Mouse (Mus musculus) kidney, embryonic 16.5 days (tissue): ENCODE results near the gene Osbpl5. TPM values are rescaled to one million over a fixed set of nuclear protein-coding genes. Genes with fewer than 3 reads are reported as not detected.

Experiments used
- ATAC-seq: fragments of 200-750 bp; cut with Nextera tagmentation; 2 replicates; pipeline ENCODE4 v1.8.0; 2017; ENCODE audit warnings: moderate TSS enrichment; ENCODE audit not compliant: low FRiP score, low TSS enrichment
- H3K27ac ChIP-seq: fragments of 300-500 bp; sonication (generic); 2 replicates; pipeline ENCODE4 v1.5.1; 2014; ENCODE audit warnings: low read length
- H3K27me3 ChIP-seq: fragments of 300-500 bp; sonication (generic); 2 replicates; pipeline ENCODE4 v1.6.1; 2014; ENCODE audit warnings: low read length, control low read depth, mixed read lengths; ENCODE audit not compliant: insufficient read depth
- H3K36me3 ChIP-seq: fragments of 300-500 bp; sonication (generic); 2 replicates; pipeline ENCODE4 v1.6.1; 2014; ENCODE audit warnings: low read length, control low read depth, mixed read lengths; ENCODE audit not compliant: insufficient read depth
- H3K4me1 ChIP-seq: fragments of 300-500 bp; sonication (generic); 2 replicates; pipeline ENCODE4 v1.6.1; 2014; ENCODE audit warnings: low read length, control low read depth, mixed read lengths; ENCODE audit not compliant: insufficient read depth
- H3K4me2 ChIP-seq: fragments of 300-500 bp; sonication (generic); replicated peaks from 2 replicates; pipeline ENCODE4 v1.6.1; 2014; ENCODE audit warnings: low read depth, low read length
- H3K4me3 ChIP-seq: fragments of 300-500 bp; sonication (generic); 2 replicates; pipeline ENCODE4 v1.5.1; 2014; ENCODE audit warnings: mild to moderate bottlenecking, low read length
- H3K9ac ChIP-seq: fragments of 300-500 bp; sonication (generic); replicated peaks from 2 replicates; pipeline ENCODE4 v1.6.1; 2014; ENCODE audit warnings: low read length
- H3K9me3 ChIP-seq: fragments of 300-500 bp; sonication (generic); 2 replicates; pipeline ENCODE4 v1.6.1; 2016; ENCODE audit warnings: low read length, control low read depth
- WGBS: fragments of 180-500 bp; shearing (Covaris S2); extraction: QIAGEN DNeasy Blood & Tissue Kit; methylation state at CpG from one replicate; pipeline ENCODE4 v1.1.7; 2014; 5-methylcytosine and 5-hydroxymethylcytosine counted together
- polyA plus RNA-seq: library from polyadenylated mRNA; unstranded; fragments of >200 nt; fragmentation: Nextera tagmentation; extraction: Ambion mirVana; gene quantifications from 2 replicates; pipeline ENCODE4 v1.2.1, GENCODE M21; 2015

The Osbpl5 gene
- polyA plus RNA-seq, 1 experiment from 2014 or later: 47.1 TPM

DNA sequence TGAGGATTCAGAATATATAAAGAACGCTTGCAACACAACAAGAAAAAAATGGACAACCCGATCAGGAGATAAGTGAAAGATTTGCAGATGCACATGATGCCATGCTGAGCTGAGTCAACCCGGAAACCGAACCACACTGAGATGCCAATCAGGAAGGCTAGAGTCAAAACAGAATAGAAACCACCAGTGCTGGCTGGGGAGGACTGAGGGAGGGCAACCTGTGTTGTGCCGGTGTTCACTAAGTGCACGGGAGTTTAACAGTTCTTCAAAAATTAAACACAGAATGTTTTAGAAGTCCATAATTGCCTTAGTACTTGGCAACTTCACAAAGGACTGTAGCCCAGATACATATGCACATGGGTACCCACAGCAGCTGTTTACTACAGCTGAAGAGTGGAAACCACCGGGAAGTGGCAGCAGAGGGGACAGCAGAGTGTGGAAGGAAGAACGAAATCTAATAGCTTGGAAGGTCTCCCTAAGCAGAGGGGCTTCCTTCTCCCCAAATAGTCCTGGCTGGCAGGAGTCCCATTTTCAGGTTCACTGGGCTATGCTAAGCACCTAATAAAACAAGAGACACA, 43.9 kb downstream of the Osbpl5 start:
- Histone ChIP-seq H3K4me3 (no peak overlapping the region), H3K4me2 (no peak overlapping the region), H3K9ac (no peak overlapping the region), H3K27ac (no peak overlapping the region), H3K9me3 (no peaks in the 10 kb centered on the region), H3K27me3 (no peaks in the 10 kb centered on the region), H3K4me1 (peaks cover 22% of the 10 kb centered on the region), H3K36me3 (peaks cover 30% of the 10 kb centered on the region)
- no peak for ATAC-seq
- WGBS: 78% methylated on average over 8 of the region's 8 CpGs

GRCm38 (mm10) chr7:143712023-143712422, 44.8 kb downstream of the Osbpl5 start:
- Histone ChIP-seq H3K9ac (no peak overlapping the region), H3K4me1 (peaks cover 16% of the 10 kb centered on the region), H3K4me3 (no peak overlapping the region), H3K36me3 (peaks cover 30% of the 10 kb centered on the region), H3K4me2 (no peak overlapping the region), H3K27me3 (no peaks in the 10 kb centered on the region), H3K27ac (peak overlapping the region; percentile 43; the same call in 1 of the 2 replicates), H3K9me3 (no peaks in the 10 kb centered on the region)
- 62% methylated on average over 4 of the region's 4 CpGs for WGBS
- no peak for ATAC-seq

GRCm38 (mm10) chr7:143711381-143711780, 45.4 kb downstream of the Osbpl5 start:
- 72% methylated on average over 7 of the region's 7 CpGs for WGBS
- H3K36me3 ChIP-seq: peaks cover 30% of the 10 kb centered on the region
- H3K27me3 ChIP-seq: no peaks in the 10 kb centered on the region
- H3K4me1 ChIP-seq: peaks cover 16% of the 10 kb centered on the region
- no peak overlapping the region for H3K4me3 ChIP-seq
- no peak overlapping the region for H3K9ac ChIP-seq
- no peak for ATAC-seq
- H3K9me3 ChIP-seq: no peaks in the 10 kb centered on the region
- no peak overlapping the region for H3K4me2 ChIP-seq
- no peak overlapping the region for H3K27ac ChIP-seq

DNA sequence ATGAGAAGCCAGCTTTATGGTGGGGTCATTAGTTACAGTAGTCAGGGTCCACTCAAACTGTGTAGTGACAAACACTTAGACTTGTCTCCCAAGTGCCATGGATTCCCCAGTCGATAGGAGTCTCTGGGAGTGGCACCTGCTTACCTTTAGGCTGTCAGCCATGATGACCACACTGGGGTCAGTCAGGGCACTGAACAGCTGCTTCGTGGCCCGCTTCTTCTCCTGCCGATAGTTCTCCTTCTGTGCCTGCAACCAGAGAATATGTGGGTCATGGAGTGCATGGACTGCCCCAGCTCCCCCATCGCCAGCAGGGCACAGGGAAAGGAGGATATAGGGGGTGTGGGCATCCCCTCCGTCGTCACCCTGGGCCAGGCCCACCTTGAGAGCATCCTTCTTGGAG, 47.4 kb downstream of the Osbpl5 start:
- H3K9ac ChIP-seq: no peak overlapping the region
- H3K36me3 ChIP-seq: peaks cover 34% of the 10 kb centered on the region
- 94% methylated on average over 7 of the region's 7 CpGs for WGBS
- no peak overlapping the region for H3K4me2 ChIP-seq
- no peak for ATAC-seq
- no peak overlapping the region for H3K4me3 ChIP-seq
- no peak overlapping the region for H3K27ac ChIP-seq
- peaks cover 16% of the 10 kb centered on the region for H3K4me1 ChIP-seq
- H3K27me3 ChIP-seq: no peaks in the 10 kb centered on the region
- no peaks in the 10 kb centered on the region for H3K9me3 ChIP-seq

- Histone ChIP-seq H3K9me3 (no peaks in the 10 kb centered on the region), H3K27ac (no peak overlapping the region), H3K4me2 (no peak overlapping the region), H3K27me3 (no peaks in the 10 kb centered on the region), H3K9ac (no peak overlapping the region), H3K4me3 (no peak overlapping the region), H3K36me3 (peaks cover 47% of the 10 kb centered on the region), H3K4me1 (peaks cover under 1% of the 10 kb centered on the region; the same call in 1 of the 2 replicates)
- peak; percentile 62; the same call in 1 of the 2 replicates for ATAC-seq
- 28% methylated on average over 7 of the region's 7 CpGs for WGBS
Observed at GRCm38 (mm10) chr7:143706697-143707438, 49.9 kb downstream of the Osbpl5 start.

GRCm38 (mm10) chr7:143696140-143696539, 60.6 kb downstream of the Osbpl5 start:
- Histone ChIP-seq H3K4me2 (no peak overlapping the region), H3K4me3 (no peak overlapping the region), H3K27ac (no peak overlapping the region), H3K4me1 (no peaks in the 10 kb centered on the region), H3K27me3 (no peaks in the 10 kb centered on the region), H3K9ac (no peak overlapping the region), H3K36me3 (peaks cover 58% of the 10 kb centered on the region), H3K9me3 (0 out of 2 replicates have a peak, but pooled peaks cover 3% of the 10 kb centered on the region)
- 73% methylated on average over 2 of the region's 2 CpGs for WGBS
- ATAC-seq: no peak

DNA sequence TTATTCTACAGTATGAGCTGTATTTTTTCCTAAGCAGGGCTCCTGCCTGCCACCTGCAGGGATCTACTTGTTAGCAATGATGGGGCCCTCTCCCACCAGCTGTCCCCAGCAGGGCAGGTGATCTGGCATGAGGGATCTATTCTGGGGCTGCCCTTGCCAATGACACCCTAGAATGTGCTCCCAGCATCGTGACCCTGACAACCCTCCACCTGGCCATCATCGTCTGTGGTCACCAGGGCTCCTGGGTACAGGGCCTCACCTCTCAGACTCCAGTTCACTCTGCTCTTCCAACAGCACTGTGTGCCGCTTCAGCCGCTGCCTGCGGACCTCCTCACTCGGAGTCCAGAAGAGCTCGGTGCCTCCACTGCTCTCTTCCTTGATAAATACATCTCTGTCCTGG, 62.2 kb downstream of the Osbpl5 start:
- Histone ChIP-seq H3K4me1 (no peaks in the 10 kb centered on the region), H3K36me3 (peaks cover 66% of the 10 kb centered on the region), H3K27ac (no peak overlapping the region), H3K4me2 (no peak overlapping the region), H3K9me3 (0 out of 2 replicates have a peak, but pooled peaks cover 3% of the 10 kb centered on the region), H3K4me3 (no peak overlapping the region), H3K27me3 (no peaks in the 10 kb centered on the region), H3K9ac (no peak overlapping the region)
- WGBS: 86% methylated on average over 7 of the region's 7 CpGs
- no peak for ATAC-seq

DNA sequence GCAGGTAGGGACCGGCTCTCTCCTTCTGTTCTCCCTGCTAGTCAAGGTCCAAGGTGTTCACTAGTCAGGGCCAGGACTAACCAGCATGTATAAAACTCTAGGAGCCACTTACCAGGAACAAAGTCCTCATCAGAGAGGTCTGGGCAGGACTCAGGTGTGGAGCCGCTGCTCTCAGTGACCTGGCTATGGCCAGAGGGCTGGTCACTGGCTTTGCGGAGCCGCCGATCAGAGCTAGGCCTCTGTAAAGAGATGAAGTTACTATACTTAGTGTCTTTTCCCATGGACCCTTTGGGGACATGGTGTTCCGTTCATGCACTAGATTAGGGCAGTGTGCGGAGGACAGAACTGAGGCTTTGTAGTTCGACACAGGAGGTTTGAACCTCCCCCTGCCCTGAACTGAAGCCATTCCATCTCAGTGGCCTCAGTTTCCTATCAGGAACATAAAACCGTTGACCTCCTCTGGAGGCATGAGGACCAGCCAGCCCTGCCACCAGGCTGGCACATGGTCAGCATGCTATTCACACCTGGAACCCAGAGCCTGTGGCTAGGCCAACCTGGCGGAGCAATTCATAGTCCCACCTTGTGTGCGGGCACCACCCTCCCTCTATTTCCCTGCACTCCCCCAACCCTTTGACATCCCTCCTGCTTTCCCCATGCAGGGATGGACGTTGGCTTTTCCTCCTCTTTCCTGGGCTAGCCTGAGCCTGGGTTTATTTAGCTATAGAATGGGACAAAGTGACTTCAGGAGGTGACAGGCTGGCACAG, 63.9 kb downstream of the Osbpl5 start:
- no peaks in the 10 kb centered on the region for H3K27me3 ChIP-seq

GRCm38 (mm10) chr7:143691909-143692308, 64.9 kb downstream of the Osbpl5 start:
- Histone ChIP-seq H3K27me3 (no peaks in the 10 kb centered on the region), H3K9ac (no peak overlapping the region), H3K4me2 (no peak overlapping the region), H3K4me3 (no peak overlapping the region), H3K27ac (no peak overlapping the region), H3K4me1 (no peaks in the 10 kb centered on the region), H3K36me3 (peaks cover 65% of the 10 kb centered on the region), H3K9me3 (0 out of 2 replicates have a peak, but pooled peaks cover 3% of the 10 kb centered on the region)
- ATAC-seq: no peak
- 88% methylated on average over 4 of the region's 4 CpGs for WGBS

More for the DNA sequence above, 63.9 kb downstream of the Osbpl5 start:
- H3K4me1 ChIP-seq: no peaks in the 10 kb centered on the region
- no peak overlapping the region for H3K4me3 ChIP-seq
- 91% methylated on average over 12 of the region's 12 CpGs for WGBS
- no peak overlapping the region for H3K4me2 ChIP-seq
- no peak overlapping the region for H3K9ac ChIP-seq
- no peak overlapping the region for H3K27ac ChIP-seq
- no peak for ATAC-seq
- H3K36me3 ChIP-seq: peaks cover 68% of the 10 kb centered on the region
- 0 out of 2 replicates have a peak, but pooled peaks cover 3% of the 10 kb centered on the region for H3K9me3 ChIP-seq
